Mouse (Mus musculus) forebrain, embryonic 16.5 days (tissue): ENCODE data around the gene Mag. TPM values are rescaled to one million over a fixed set of nuclear protein-coding genes. Genes with fewer than 3 reads are reported as not detected.
"Not testable (repeated sequence)": the region's sequence is repeated elsewhere in the genome, so short reads cannot be mapped to it uniquely, and the experiment has no call there.

Experiments
- ATAC-seq: fragments of 200-750 bp; cut with Nextera tagmentation; 2 replicates; pipeline ENCODE4 v1.8.0; 2017; ENCODE audit warnings: mild to moderate bottlenecking, moderate library complexity
- H3K27ac ChIP-seq: fragments of 300-500 bp; sonication (generic); 2 replicates; pipeline ENCODE4 v1.5.1; 2014; ENCODE audit warnings: low read length, control low read depth
- H3K27me3 ChIP-seq: fragments of 300-500 bp; sonication (generic); replicated peaks from 2 replicates; pipeline ENCODE4 v1.6.1; 2014; ENCODE audit warnings: low read length; ENCODE audit not compliant: control insufficient read depth, insufficient read depth
- H3K36me3 ChIP-seq: fragments of 300-500 bp; sonication (generic); 2 replicates; pipeline ENCODE4 v1.6.1; 2014; ENCODE audit not compliant: control insufficient read depth, insufficient read depth
- H3K4me1 ChIP-seq: fragments of 300-500 bp; sonication (generic); replicated peaks from 2 replicates; pipeline ENCODE4 v1.6.1; 2014; ENCODE audit warnings: low read length; ENCODE audit not compliant: control insufficient read depth, insufficient read depth
- H3K4me2 ChIP-seq: fragments of 300-500 bp; sonication (generic); 2 replicates; pipeline ENCODE4 v1.6.1; 2014; ENCODE audit warnings: mild to moderate bottlenecking, low read length, control low read depth
- H3K4me3 ChIP-seq: fragments of 300-500 bp; sonication (generic); replicated peaks from 2 replicates; pipeline ENCODE4 v1.5.1; 2014; ENCODE audit warnings: mild to moderate bottlenecking, low read length, control low read depth
- H3K9ac ChIP-seq: fragments of 300-500 bp; sonication (generic); replicated peaks from 2 replicates; pipeline ENCODE4 v1.6.1; 2014; ENCODE audit warnings: low read depth, low read length, control low read depth
- H3K9me3 ChIP-seq: fragments of 300-500 bp; sonication (generic); 2 replicates; pipeline ENCODE4 v1.6.1; 2016; ENCODE audit warnings: low read length; ENCODE audit not compliant: control insufficient read depth
- whole genome bisulfite sequencing: fragments of 180-500 bp; shearing (Covaris S2); extraction: QIAGEN DNeasy Blood & Tissue Kit; methylation state at CpG from one replicate; pipeline ENCODE4 v1.1.7; 2014; 5-methylcytosine and 5-hydroxymethylcytosine counted together
- polyA plus RNA-seq: library from polyadenylated mRNA; unstranded; fragments of >200 nt; fragmentation: Nextera tagmentation; extraction: Ambion mirVana; gene quantifications from 2 replicates; pipeline ENCODE4 v1.2.1, GENCODE M21; 2015

Gene Mag
- polyA plus RNA-seq, 1 experiment from 2014 or later: 1.8 TPM

DNA sequence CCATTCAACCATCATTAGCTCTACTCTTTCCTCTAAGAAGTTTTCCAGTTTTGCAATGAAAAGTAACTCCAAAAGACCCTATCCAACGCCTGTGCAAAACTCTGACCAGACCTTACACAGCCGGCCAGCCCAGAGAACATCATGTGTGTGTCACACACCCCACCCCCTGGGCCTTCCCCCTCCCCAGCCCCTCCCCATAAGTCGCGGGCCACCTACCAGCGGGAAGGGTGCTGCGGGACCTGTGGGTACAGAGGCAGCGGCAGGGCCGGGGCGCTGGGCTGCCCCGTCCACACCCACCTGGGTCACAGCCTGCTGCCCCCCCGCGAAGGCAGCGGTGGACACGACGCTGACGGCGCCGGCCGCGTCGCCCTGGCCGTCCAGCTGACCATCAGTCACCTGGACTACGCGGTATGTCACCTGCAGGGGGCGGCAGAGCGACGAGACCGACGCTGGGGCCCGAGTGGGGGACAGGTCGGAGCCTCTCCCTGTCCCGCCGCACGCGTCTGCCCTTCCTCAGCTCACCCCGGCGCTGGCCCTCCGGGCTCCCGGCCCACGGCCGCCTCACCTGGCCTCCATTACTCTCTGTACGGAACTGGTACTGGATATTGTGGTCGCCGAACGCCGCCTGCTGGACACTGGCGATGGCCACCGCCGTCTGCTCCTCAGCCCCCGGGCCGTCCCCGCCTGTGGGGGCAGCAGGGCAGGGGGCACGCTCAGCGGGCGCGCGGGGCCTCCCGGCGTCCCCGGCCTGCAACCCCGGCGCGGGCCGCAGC, 41.1 kb upstream of the Mag start:
- peak overlapping the region; percentile 84 for H3K4me3 ChIP-seq
- WGBS: under 1% methylated on average over 60 of the region's 64 CpGs
- H3K27me3 ChIP-seq: no peaks in the 10 kb centered on the region

DNA sequence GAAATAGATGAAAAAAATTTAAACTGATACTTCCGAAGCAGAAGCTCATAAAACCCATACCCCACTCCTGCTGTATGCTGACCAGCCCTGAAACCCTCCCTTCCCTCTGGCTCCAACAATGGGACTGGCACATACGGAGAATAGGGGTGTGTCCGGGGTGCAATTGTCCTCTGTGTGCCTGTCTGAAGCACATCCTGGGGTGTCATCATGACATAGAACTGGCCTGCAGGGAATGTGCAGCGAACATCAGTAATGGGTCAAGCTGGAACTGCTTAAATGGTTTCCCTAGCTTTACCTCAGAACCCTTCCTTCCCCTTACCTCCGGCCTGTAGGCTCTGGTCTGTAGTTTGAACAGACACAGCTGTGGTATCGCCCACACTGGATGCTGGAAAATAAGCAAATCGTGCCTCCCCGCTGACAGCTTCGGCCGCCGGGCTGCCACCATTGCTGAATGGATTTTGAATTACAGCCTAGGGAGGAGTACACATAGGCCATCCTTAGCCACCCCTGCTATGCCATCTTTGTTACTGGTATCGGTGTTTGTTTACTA, 40.4 kb upstream of the Mag start:
- Histone ChIP-seq H3K4me2 (peak overlapping the region; percentile 78), H3K4me3 (peak overlapping the region; percentile 84)
- 81% methylated on average over 12 of the region's 12 CpGs for WGBS

More for the DNA sequence above, 41.1 kb upstream of the Mag start:
- ATAC-seq: peak; percentile 62
- Histone ChIP-seq H3K9me3 (no peaks in the 10 kb centered on the region), H3K9ac (peak overlapping the region; percentile 79), H3K36me3 (peaks cover 14% of the 10 kb centered on the region), H3K4me2 (peak overlapping the region; percentile 78), H3K27ac (peak overlapping the region; percentile 98), H3K4me1 (peaks cover 18% of the 10 kb centered on the region)

DNA sequence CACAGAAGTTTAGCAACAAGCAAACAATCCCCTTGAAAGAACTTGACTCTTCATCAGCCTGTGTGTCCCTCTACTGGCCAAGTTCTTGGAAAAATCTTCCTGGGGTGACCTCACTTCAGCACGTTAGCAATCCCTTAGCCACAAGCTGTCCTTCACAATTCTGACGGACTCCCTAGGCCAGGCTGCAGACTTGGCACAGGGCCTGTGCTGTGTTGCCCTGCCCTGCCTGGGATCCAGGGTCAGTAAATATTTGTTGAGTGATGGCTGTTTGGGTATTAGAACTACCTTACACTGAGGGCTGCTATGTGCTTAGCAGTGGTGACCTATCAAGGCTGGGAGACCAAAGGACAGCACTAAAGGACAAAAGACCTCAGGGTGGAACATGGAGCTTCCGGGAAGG, 39.4 kb upstream of the Mag start:
- Histone ChIP-seq H3K4me3 (no peak overlapping the region), H3K4me2 (no peak overlapping the region), H3K27ac (no peak overlapping the region), H3K9ac (no peak overlapping the region), H3K27me3 (no peaks in the 10 kb centered on the region), H3K9me3 (no peaks in the 10 kb centered on the region), H3K4me1 (peaks cover 18% of the 10 kb centered on the region), H3K36me3 (peaks cover 14% of the 10 kb centered on the region)
- WGBS: 80% methylated on average over 3 of the region's 3 CpGs
- ATAC-seq: no peak

More for the DNA sequence above, 40.4 kb upstream of the Mag start:
- Histone ChIP-seq H3K27ac (no peak overlapping the region; the same call in 1 of the 2 replicates), H3K36me3 (peaks cover 14% of the 10 kb centered on the region), H3K9me3 (no peaks in the 10 kb centered on the region), H3K4me1 (peaks cover 18% of the 10 kb centered on the region), H3K9ac (peak overlapping the region; percentile 15; the same call in 1 of the 2 replicates), H3K27me3 (no peaks in the 10 kb centered on the region)
- no peak for ATAC-seq

DNA sequence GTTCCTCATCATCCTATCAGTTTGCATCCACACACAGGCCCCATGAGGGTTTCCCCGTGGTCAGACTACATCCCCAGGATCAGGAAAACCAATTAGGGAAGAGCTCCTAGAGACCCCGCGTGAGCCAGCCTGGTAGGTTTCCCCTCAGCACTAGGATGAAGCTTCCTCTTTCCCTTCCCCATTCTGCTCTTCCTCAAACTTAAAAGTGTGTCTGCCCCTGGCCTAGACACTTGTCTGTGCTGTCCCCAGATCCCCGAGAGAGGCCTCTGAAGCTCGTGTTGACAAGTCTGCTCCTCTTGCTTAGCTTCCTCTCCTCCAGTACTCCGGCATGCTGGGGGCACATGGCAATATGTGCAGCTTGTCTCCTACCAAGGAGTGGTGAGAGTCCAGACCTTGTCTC, 38.8 kb upstream of the Mag start:
- Histone ChIP-seq H3K9me3 (no peaks in the 10 kb centered on the region), H3K27me3 (no peaks in the 10 kb centered on the region), H3K36me3 (peaks cover 14% of the 10 kb centered on the region), H3K9ac (no peak overlapping the region), H3K4me2 (no peak overlapping the region), H3K4me3 (no peak overlapping the region), H3K27ac (no peak overlapping the region), H3K4me1 (peaks cover 17% of the 10 kb centered on the region)
- ATAC-seq: no peak
- 96% methylated on average over 6 of the region's 6 CpGs for WGBS

DNA sequence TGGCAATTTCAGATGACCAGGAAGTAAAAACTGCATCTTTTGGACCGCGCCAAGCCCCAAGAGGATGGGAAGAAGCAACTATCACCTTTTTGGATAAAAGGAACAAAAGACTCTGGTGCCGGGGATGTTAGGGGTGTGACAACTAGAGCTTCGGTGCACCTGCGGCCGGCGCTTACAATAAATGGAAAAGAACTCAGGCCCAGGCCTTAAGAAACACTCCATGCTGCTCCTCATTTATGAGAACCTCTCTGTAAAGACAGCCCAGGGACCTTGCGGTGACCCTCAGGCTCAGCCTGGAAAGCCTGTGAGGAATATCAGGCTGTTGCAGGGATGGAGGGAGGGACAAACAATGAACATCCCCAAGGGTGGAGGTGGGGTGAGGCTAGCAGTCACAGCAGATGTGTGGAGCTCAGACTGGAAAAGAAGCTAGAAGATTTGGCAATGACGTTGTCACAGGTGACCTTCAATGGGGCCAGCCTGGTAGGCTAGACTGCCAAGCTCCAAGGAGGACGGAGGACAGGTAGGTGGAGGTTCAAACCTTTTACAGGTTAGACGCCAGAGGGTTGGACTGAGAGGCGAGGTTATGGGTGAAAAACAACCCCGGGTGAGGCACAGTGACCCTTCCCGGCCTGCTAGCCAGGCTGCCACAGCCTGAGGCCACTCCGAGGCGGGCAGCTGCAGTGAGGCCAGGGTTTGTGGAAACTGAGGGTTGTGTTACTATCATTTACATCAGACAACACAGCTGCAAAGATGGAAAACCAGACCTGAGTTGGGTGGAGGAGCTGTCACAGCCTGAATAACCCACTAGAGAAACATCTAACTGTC, 38.0 kb upstream of the Mag start:
- Histone ChIP-seq H3K4me2 (no peak overlapping the region), H3K9me3 (no peaks in the 10 kb centered on the region), H3K4me1 (peaks cover 10% of the 10 kb centered on the region), H3K9ac (no peak overlapping the region), H3K4me3 (no peak overlapping the region), H3K27me3 (no peaks in the 10 kb centered on the region), H3K27ac (no peak overlapping the region), H3K36me3 (peaks cover 14% of the 10 kb centered on the region)
- ATAC-seq: no peak
- 96% methylated on average over 16 of the region's 16 CpGs for WGBS

DNA sequence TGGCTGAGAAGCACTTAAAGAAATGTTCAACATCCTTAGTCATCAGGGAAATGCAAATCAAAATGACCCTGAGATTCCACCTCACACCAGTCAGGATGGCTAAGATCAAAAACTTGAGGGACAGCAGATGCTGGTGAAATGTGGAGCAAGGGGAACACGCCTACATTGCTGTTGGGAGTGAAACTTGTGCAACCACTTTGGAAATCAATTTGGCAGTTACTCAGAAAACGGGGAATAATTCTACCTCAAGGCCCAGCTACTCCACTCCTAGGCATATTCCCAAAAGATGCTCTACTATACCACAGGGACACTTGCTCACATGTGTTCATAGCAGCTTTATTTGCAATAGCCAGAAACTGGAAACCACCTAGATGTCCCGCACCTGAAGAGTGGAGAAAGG, 35.2 kb upstream of the Mag start:
- WGBS: 83% methylated on average over 3 of the region's 3 CpGs
- H3K4me1 ChIP-seq, H3K4me3 ChIP-seq, H3K4me2 ChIP-seq, H3K27ac ChIP-seq, ATAC-seq, H3K27me3 ChIP-seq, H3K9me3 ChIP-seq, H3K9ac ChIP-seq: not testable (repeated sequence)
- H3K36me3 ChIP-seq: peaks cover 14% of the 10 kb centered on the region

DNA sequence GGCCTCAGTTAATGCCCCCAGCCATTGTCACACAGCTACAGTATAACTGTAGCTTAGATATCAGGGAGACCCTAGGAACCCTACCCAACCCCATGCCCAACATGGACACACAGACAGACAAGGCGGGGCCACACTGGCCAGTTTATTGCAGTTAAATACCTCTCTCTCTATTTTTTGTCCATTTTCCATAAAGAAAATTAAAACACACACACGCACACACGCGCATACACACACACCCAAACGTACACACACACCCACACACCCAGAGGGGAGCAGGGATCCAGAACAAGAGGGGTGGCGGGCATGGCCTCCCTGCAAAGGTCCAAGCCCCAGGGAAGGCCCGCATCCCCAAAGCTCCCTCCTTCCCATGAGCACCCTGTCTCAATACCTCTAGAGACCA, 31.2 kb upstream of the Mag start:
- no peak for ATAC-seq
- WGBS: 95% methylated on average over 7 of the region's 7 CpGs
- H3K36me3 ChIP-seq: no peaks in the 10 kb centered on the region; the same call in 1 of the 2 replicates
- H3K4me3 ChIP-seq: no peak overlapping the region
- no peaks in the 10 kb centered on the region for H3K4me1 ChIP-seq
- no peak overlapping the region for H3K4me2 ChIP-seq
- no peaks in the 10 kb centered on the region for H3K27me3 ChIP-seq
- H3K9ac ChIP-seq: no peak overlapping the region
- H3K9me3 ChIP-seq: no peaks in the 10 kb centered on the region
- no peak overlapping the region for H3K27ac ChIP-seq

DNA sequence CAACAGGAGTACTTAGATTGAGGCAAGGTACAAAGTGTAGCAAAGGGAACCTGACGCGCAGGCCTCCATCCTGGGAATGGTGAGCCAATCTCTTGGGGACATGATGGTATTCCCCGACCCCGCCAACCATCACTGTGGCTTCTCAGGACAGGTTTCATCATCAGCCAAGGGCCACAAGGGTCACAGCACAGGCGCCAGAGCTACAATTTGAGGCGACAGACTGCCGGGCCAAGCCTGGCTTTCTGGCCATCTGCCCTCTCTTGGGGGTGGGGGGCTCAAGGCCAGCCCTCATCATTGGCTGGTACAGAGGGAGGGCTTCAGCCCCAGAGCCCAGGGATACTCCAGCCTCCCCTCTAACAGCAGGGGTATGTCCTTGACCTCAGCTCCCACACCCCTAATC, 30.8 kb upstream of the Mag start:
- H3K36me3 ChIP-seq, ATAC-seq, H3K4me2 ChIP-seq, H3K4me1 ChIP-seq, H3K27me3 ChIP-seq, H3K27ac ChIP-seq, H3K9me3 ChIP-seq, H3K9ac ChIP-seq, H3K4me3 ChIP-seq: not testable (repeated sequence)
- WGBS: 92% methylated on average over 7 of the region's 7 CpGs

DNA sequence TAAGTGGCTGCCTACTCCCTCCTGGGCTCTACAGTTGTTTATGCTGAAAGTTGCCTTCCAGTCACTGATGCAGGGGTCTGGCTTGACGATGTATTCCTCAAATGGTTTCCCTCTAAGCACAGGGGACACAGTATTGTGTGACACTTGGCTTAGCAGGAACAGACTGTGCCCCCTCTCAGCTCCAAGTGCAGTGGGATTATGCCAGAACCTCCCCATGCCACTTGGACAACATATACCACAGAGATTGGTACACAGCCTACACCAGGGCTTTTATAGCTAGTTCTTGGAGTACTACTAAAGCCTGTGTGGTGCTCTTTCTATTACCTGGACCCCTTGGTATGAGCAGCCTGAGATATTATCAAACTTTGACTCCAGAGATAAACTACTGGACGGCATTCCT, 30.0 kb upstream of the Mag start:
- H3K27ac ChIP-seq, H3K4me2 ChIP-seq, H3K4me3 ChIP-seq, H3K9ac ChIP-seq, H3K27me3 ChIP-seq, H3K36me3 ChIP-seq, H3K9me3 ChIP-seq, H3K4me1 ChIP-seq, ATAC-seq: not testable (repeated sequence)
- WGBS: 64% methylated on average over 2 of the region's 2 CpGs
